Mouse (Mus musculus): ENCODE data around the gene Olfr1426. TPM values are rescaled to one million over a fixed set of nuclear protein-coding genes. Genes with fewer than 3 reads are reported as not detected.

The Olfr1426 gene
- not detected in 2 replicates for polyA plus RNA-seq (2015; fragmentation: Nextera tagmentation; extraction: Ambion mirVana)

DNA sequence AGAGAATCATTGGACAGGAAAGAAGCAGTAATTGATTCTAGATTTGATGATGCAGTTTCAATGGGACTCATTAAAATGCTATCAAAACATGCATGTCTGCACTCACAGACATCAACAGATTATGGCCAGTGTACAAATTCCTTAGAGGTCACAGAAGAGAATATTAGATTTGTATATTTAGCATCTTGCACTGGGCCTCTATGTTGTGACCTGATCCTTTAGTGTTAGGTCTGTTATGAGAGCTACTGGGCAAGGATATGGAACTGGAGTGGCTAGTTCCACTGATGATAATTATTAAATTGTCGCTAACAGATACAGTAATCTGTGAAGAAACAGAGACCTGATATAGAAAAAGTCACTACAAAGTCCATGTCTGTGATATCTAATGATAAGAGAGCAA, at the start of gene Olfr1426:
Olfr1426 (minus strand) TSS at position 101 of the 400 bp plus-strand sequence.
- ATAC-seq (replicated peaks; ENCODE audit: low FRiP score, low read depth) (no peak), DNase-seq (ENCODE audit: low spot score) (no peak)
- Histone ChIP-seq H3K9me3 (replicated peaks; ENCODE audit: low read length) (no peaks in the 10 kb centered on the region), H3K4me3 (replicated peaks; ENCODE audit: low read depth, low read length) (no peak within 1 kb of the TSS), H3K27ac (no peak within 1 kb of the TSS), H3K36me3 (ENCODE audit: insufficient read depth, low read length) (no peaks in the 10 kb centered on the region), H3K27me3 (ENCODE audit: insufficient read depth, low read length) (no peaks in the 10 kb centered on the region), H3K4me1 (replicated peaks; ENCODE audit: insufficient read depth, low read length) (no peaks in the 10 kb centered on the region), H3K4me2 (ENCODE audit: low read length) (no peak within 1 kb of the TSS), H3K9ac (ENCODE audit: low read depth, low read length) (no peak within 1 kb of the TSS)
- TF ChIP-seq CTCF (IDR thresholded peaks at IDR 0.05; ENCODE audit: low read depth), result no peak
- WGBS, result 84% methylated on average over 1 of the region's 1 CpGs

DNA sequence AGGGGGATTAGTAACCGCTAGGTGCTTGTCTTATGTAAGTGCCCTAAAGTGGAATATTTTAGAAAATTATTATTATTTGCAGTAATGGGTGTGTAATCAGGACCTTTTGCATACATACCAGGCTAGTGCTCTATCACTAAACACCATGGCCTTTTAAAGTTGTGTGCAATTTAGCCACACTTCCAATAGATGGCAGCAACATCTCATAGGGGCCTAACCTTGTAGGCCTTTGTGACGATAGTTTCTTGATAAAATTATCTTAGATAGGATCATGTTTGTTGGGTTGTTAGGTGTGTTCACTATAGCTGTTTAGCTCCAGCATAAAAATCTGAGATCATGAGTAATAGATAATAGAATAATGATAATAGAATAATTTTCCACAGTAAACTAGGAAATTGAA, 42.5 kb upstream of the Olfr1426 start:
- Histone ChIP-seq H3K9me3 (replicated peaks; ENCODE audit: low read length) (no peaks in the 10 kb centered on the region), H3K27me3 (ENCODE audit: insufficient read depth, low read length) (no peaks in the 10 kb centered on the region), H3K36me3 (ENCODE audit: insufficient read depth, low read length) (no peaks in the 10 kb centered on the region), H3K27ac (no peak overlapping the region), H3K4me1 (replicated peaks; ENCODE audit: insufficient read depth, low read length) (no peaks in the 10 kb centered on the region), H3K4me2 (ENCODE audit: low read length) (no peak overlapping the region), H3K9ac (ENCODE audit: low read depth, low read length) (no peak overlapping the region), H3K4me3 (replicated peaks; ENCODE audit: low read depth, low read length) (no peak overlapping the region)
- no peak for ATAC-seq (replicated peaks; ENCODE audit: low FRiP score, low read depth)
- peak; percentile 38 for DNase-seq (ENCODE audit: low spot score)
- WGBS, result 34% methylated on average over 2 of the region's 2 CpGs
- TF ChIP-seq CTCF (IDR thresholded peaks at IDR 0.05; ENCODE audit: low read depth), result peak; percentile 67

DNA sequence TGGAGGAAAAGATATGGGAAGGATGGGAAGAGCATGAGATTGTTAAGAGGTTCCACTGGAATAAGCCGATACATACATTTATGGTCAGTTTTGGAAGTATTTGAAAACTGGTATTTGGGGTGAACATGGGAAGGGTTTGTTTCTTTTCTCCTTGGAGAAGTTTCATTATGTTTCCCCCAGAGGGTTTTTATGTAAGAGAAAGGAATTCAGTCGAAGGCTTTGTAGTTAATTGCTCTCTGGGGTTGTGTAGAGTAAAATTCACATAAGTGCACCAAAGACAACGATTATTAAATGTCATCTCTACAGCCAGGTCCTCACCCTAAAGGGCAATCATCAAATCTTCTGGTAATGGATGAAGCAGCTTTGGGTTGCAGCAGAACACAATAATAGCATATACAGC, 31.3 kb upstream of the Olfr1426 start, which contains the start of gene Olfr76:
Olfr76 (minus strand) TSS at position 101 of the 400 bp plus-strand sequence.
- H3K9me3 ChIP-seq (replicated peaks; ENCODE audit: low read length), result no peaks in the 10 kb centered on the region
- no peak within 1 kb of the TSS for H3K4me2 ChIP-seq (ENCODE audit: low read length)
- H3K27ac ChIP-seq, result no peak within 1 kb of the TSS
- H3K36me3 ChIP-seq (ENCODE audit: insufficient read depth, low read length), result no peaks in the 10 kb centered on the region
- DNase-seq (ENCODE audit: low spot score) (no peak), ATAC-seq (replicated peaks; ENCODE audit: low FRiP score, low read depth) (no peak)
- no peak within 1 kb of the TSS for H3K9ac ChIP-seq (ENCODE audit: low read depth, low read length)
- H3K27me3 ChIP-seq (ENCODE audit: insufficient read depth, low read length), result no peaks in the 10 kb centered on the region
- no peak within 1 kb of the TSS for H3K4me3 ChIP-seq (replicated peaks; ENCODE audit: low read depth, low read length)
- no peak for TF ChIP-seq CTCF (IDR thresholded peaks at IDR 0.05; ENCODE audit: low read depth)
- no peaks in the 10 kb centered on the region for H3K4me1 ChIP-seq (replicated peaks; ENCODE audit: insufficient read depth, low read length)
- WGBS, result 69% methylated on average over 3 of the region's 3 CpGs

DNA sequence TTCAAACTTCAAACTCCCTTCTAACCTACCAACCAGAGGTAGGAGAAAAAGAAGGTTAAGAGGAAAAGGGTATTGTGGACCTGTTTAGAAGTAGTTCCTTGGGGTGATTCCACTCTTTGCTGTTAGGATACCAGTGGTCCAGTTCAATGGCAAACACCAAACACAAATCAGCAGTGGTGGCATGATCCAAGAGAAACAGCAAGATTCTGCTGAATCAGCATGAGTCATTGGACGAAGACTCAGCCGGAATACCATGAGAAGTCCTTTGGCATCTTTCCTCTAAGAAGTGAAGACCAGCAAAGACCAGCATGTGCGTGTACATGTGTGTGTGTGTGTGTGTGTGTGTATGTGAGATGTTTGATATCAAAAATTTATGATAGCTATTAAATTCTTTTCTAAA, 24.7 kb upstream of the Olfr1426 start:
- no peaks in the 10 kb centered on the region for H3K36me3 ChIP-seq (ENCODE audit: insufficient read depth, low read length)
- no peak for TF ChIP-seq CTCF (IDR thresholded peaks at IDR 0.05; ENCODE audit: low read depth)
- no peak for DNase-seq (ENCODE audit: low spot score)
- no peaks in the 10 kb centered on the region for H3K4me1 ChIP-seq (replicated peaks; ENCODE audit: insufficient read depth, low read length)
- WGBS, result 89% methylated on average over 3 of the region's 3 CpGs
- no peak overlapping the region for H3K9ac ChIP-seq (ENCODE audit: low read depth, low read length)
- H3K27ac ChIP-seq, result no peak overlapping the region
- no peak for ATAC-seq (replicated peaks; ENCODE audit: low FRiP score, low read depth)
- no peaks in the 10 kb centered on the region for H3K27me3 ChIP-seq (ENCODE audit: insufficient read depth, low read length)
- no peak overlapping the region for H3K4me2 ChIP-seq (ENCODE audit: low read length)
- no peak overlapping the region for H3K4me3 ChIP-seq (replicated peaks; ENCODE audit: low read depth, low read length)
- H3K9me3 ChIP-seq (replicated peaks; ENCODE audit: low read length), result no peaks in the 10 kb centered on the region

DNA sequence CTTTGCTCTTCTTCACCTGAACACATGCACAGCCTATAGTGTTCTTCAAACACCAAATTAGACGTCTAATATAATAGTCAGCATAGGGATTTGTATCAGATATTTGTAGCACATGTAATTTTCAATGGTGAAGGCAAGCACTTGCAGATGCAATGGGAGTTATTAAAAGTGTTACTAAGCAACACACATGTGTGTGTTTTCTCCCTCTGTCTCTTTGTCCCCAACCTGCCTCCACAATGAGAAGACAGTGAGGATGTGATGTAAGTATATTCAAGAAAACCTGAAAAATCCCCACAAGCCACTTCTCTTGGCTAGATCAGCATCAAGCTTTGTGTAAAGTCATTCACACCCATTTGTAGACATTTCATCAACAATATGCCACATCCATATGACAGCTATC, 24.0 kb upstream of the Olfr1426 start, which contains the start of gene Olfr1428:
Olfr1428 (minus strand) TSS at position 101 of the 400 bp plus-strand sequence.
- no peak within 1 kb of the TSS for H3K27ac ChIP-seq
- no peak within 1 kb of the TSS for H3K9ac ChIP-seq (ENCODE audit: low read depth, low read length)
- no peak within 1 kb of the TSS for H3K4me3 ChIP-seq (replicated peaks; ENCODE audit: low read depth, low read length)
- no peak for ATAC-seq (replicated peaks; ENCODE audit: low FRiP score, low read depth)
- no peaks in the 10 kb centered on the region for H3K4me1 ChIP-seq (replicated peaks; ENCODE audit: insufficient read depth, low read length)
- 85% methylated on average over 1 of the region's 1 CpGs for WGBS
- no peak for DNase-seq (ENCODE audit: low spot score)
- no peak for TF ChIP-seq CTCF (IDR thresholded peaks at IDR 0.05; ENCODE audit: low read depth)
- no peaks in the 10 kb centered on the region for H3K9me3 ChIP-seq (replicated peaks; ENCODE audit: low read length)
- H3K27me3 ChIP-seq (ENCODE audit: insufficient read depth, low read length), result no peaks in the 10 kb centered on the region
- H3K36me3 ChIP-seq (ENCODE audit: insufficient read depth, low read length), result no peaks in the 10 kb centered on the region
- H3K4me2 ChIP-seq (ENCODE audit: low read length), result no peak within 1 kb of the TSS

DNA sequence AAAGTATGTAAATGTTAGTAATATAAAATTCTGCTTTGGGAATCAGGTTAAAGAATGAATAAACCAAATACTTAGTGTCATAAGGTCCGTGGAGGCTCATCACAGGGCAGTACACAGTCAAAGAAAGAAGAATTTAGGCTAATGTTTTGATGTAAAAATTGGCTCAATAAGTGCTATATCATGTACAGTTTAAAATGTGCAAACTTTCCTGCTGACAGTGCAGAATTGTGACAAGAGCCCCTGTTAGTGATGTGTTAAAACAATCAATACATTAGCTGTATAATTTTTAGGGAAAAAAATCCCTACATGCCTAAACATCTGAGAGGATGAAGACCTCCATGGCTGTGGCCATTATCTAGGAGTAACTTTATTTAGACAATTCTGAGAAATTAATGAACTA, 22.0 kb upstream of the Olfr1426 start:
- H3K27me3 ChIP-seq (ENCODE audit: insufficient read depth, low read length), result no peaks in the 10 kb centered on the region
- H3K36me3 ChIP-seq (ENCODE audit: insufficient read depth, low read length), result no peaks in the 10 kb centered on the region
- no peak for TF ChIP-seq CTCF (IDR thresholded peaks at IDR 0.05; ENCODE audit: low read depth)
- no peak overlapping the region for H3K9ac ChIP-seq (ENCODE audit: low read depth, low read length)
- no peak overlapping the region for H3K4me2 ChIP-seq (ENCODE audit: low read length)
- ATAC-seq (replicated peaks; ENCODE audit: low FRiP score, low read depth) (no peak), DNase-seq (ENCODE audit: low spot score) (no peak)
- no peak overlapping the region for H3K27ac ChIP-seq
- no peaks in the 10 kb centered on the region for H3K9me3 ChIP-seq (replicated peaks; ENCODE audit: low read length)
- H3K4me3 ChIP-seq (replicated peaks; ENCODE audit: low read depth, low read length), result no peak overlapping the region
- 67% methylated on average over 1 of the region's 1 CpGs for WGBS
- no peaks in the 10 kb centered on the region for H3K4me1 ChIP-seq (replicated peaks; ENCODE audit: insufficient read depth, low read length)

DNA sequence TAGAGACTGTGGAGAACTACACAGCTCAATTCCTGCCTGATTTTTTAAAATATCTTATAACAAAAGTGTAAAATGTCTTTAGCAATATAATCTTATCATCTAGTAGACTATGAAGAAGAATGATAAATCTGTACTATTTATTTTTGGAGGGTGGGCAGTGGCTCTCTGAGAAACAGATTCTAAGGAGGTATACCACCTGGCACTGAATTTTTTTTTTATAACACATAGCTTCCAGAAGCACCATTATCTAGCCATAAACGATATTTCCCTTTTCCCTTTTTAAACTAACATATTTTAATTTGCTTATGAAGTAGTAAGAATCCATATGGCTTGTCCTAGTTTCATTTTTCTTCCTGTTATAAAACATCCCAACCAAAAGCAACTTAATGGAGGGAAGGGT, 12.7 kb upstream of the Olfr1426 start:
- whole genome bisulfite sequencing, result 63% methylated on average over 1 of the region's 1 CpGs
- ATAC-seq (replicated peaks; ENCODE audit: low FRiP score, low read depth) (no peak), DNase-seq (ENCODE audit: low spot score) (no peak)
- H3K4me2 ChIP-seq (ENCODE audit: low read length), result no peak overlapping the region
- H3K27me3 ChIP-seq (ENCODE audit: insufficient read depth, low read length), result no peaks in the 10 kb centered on the region
- no peak for TF ChIP-seq CTCF (IDR thresholded peaks at IDR 0.05; ENCODE audit: low read depth)
- no peak overlapping the region for H3K9ac ChIP-seq (ENCODE audit: low read depth, low read length)
- H3K4me3 ChIP-seq (replicated peaks; ENCODE audit: low read depth, low read length), result no peak overlapping the region
- no peaks in the 10 kb centered on the region for H3K36me3 ChIP-seq (ENCODE audit: insufficient read depth, low read length)
- H3K4me1 ChIP-seq (replicated peaks; ENCODE audit: insufficient read depth, low read length), result no peaks in the 10 kb centered on the region
- no peaks in the 10 kb centered on the region for H3K9me3 ChIP-seq (replicated peaks; ENCODE audit: low read length)
- no peak overlapping the region for H3K27ac ChIP-seq

Measured in kidney, postnatal 0 days (tissue).